Mouse (Mus musculus) kidney, embryonic 15.5 days (tissue): ENCODE measurements around the gene Taf8. TPM values are rescaled to one million over a fixed set of nuclear protein-coding genes. Genes with fewer than 3 reads are reported as not detected.
A peak's percentile ranks its signal among the peaks of the same experiment; 100 is the strongest.

ENCODE experiments used
- ATAC-seq: fragments of 200-750 bp; cut with Nextera tagmentation; replicated peaks from 2 replicates; pipeline ENCODE4 v1.8.0; 2017; ENCODE audit warnings: moderate TSS enrichment; ENCODE audit not compliant: low FRiP score
- H3K27ac ChIP-seq: fragments of 300-500 bp; sonication (generic); 2 replicates; pipeline ENCODE4 v1.5.1; 2015; ENCODE audit warnings: mild to moderate bottlenecking, inconsistent platforms
- H3K27me3 ChIP-seq: fragments of 300-500 bp; sonication (generic); 2 replicates; pipeline ENCODE4 v1.6.1; 2015; ENCODE audit warnings: inconsistent platforms
- H3K36me3 ChIP-seq: fragments of 300-500 bp; sonication (generic); 2 replicates; pipeline ENCODE4 v1.6.1; 2015; ENCODE audit warnings: inconsistent platforms
- H3K4me1 ChIP-seq: fragments of 300-500 bp; sonication (generic); 2 replicates; pipeline ENCODE4 v1.6.1; 2015; ENCODE audit warnings: inconsistent platforms
- H3K4me2 ChIP-seq: fragments of 300-500 bp; sonication (generic); 2 replicates; pipeline ENCODE4 v1.6.1; 2015; ENCODE audit warnings: moderate library complexity, mild to moderate bottlenecking, inconsistent platforms
- H3K4me3 ChIP-seq: fragments of 300-500 bp; sonication (generic); replicated peaks from 2 replicates; pipeline ENCODE4 v1.5.1; 2015; ENCODE audit warnings: mild to moderate bottlenecking, inconsistent platforms
- H3K9ac ChIP-seq: fragments of 300-500 bp; sonication (generic); 2 replicates; pipeline ENCODE4 v1.6.1; 2015; ENCODE audit warnings: mild to moderate bottlenecking, inconsistent platforms
- H3K9me3 ChIP-seq: fragments of 300-500 bp; sonication (generic); replicated peaks from 2 replicates; pipeline ENCODE4 v1.6.1; 2016; ENCODE audit warnings: inconsistent platforms
- WGBS: fragments of 180-500 bp; shearing (Covaris S2); methylation state at CpG from one replicate; pipeline ENCODE4 v1.1.7; 2015; ENCODE audit warnings: mixed read lengths; 5-methylcytosine and 5-hydroxymethylcytosine counted together
- polyA plus RNA-seq: library from polyadenylated mRNA; unstranded; fragments of >200 nt; fragmentation: Nextera tagmentation; extraction: Ambion mirVana; gene quantifications from 2 replicates; pipeline ENCODE4 v1.2.1, GENCODE M21; 2015

The Taf8 gene
- polyA plus RNA-seq, 1 experiment from 2014 or later, result 37.0 TPM

DNA sequence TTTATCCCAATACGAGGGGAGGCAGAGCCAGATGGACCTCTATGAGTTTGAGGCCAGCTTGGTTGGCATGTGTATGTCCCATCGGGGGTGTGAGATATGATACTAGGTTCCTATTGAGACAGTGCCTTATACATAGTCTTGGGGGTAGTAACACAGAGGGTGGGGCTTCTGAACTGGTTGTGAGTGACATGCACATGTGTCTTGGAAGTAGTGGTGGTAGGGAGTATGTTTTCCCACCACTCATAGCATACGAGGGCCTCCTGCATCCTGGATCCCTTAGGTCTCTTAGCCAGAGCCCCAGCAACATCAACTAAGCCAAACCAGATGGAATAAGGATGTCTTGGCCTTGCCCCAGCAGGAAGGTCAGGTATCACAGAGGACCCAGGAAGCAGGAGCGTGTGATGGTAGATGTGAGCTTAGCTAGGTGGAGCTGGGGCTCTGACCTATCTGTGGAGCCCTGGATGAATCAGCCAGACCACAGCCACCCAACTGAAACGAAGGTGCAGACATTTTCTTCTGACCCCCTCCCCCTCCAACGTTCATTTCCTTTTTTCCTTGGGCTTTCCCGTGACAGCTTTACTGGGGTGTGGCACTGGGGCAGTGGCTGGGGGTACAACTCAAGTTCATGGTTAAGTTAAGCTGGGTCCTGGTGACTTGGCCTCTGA, 13.2 kb upstream of the Taf8 start:
- no peak for ATAC-seq
- WGBS, result 73% methylated on average over 7 of the region's 7 CpGs
- H3K27me3 ChIP-seq, result no peaks in the 10 kb centered on the region
- H3K4me3 ChIP-seq, result no peak overlapping the region
- H3K27ac ChIP-seq, result no peak overlapping the region
- no peak overlapping the region for H3K9ac ChIP-seq
- no peak overlapping the region for H3K4me2 ChIP-seq
- H3K9me3 ChIP-seq, result no peaks in the 10 kb centered on the region
- peaks cover 44% of the 10 kb centered on the region for H3K4me1 ChIP-seq
- H3K36me3 ChIP-seq, result no peaks in the 10 kb centered on the region

DNA sequence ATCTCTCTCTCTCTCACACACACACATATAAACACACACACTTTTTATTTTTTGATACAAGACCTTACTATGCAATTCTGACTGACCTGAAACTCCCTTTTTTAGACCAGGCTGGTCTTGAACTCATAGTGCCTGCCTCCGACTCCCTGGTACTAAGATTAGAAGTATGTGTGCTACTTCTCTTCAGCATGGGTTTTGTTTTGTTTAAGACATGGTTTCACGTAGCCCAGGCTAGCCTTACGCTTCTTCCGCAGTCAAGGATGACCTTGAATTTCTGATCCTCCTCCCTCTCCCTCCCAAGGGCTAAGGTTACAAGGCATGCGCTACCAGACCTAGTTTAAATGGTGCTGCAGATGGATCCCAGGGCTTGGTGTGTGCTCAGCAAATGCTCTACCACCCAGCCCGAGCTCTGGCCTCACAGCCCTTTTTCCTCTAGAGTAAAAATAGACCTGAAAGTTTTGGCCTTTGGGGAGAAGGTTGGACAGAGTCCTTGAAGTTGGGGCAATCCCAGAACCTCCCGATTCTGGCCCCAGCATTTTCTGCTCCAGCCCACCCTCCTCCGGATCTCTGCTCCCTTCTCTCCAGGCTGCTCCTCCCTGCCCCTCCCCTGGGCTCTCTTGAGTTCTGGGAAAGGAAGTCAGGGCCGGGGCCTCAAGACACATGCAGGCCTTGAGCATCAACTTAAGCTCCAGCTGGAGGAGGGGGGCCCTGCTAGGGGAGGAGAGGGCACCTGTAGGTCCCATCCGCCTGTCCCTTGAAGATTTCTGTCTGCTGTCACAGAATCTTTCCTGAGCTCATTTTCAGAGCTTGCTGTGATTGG, 11.1 kb upstream of the Taf8 start:
- Histone ChIP-seq H3K9ac (no peak overlapping the region), H3K4me2 (no peak overlapping the region)
- WGBS, result 48% methylated on average over 10 of the region's 10 CpGs

DNA sequence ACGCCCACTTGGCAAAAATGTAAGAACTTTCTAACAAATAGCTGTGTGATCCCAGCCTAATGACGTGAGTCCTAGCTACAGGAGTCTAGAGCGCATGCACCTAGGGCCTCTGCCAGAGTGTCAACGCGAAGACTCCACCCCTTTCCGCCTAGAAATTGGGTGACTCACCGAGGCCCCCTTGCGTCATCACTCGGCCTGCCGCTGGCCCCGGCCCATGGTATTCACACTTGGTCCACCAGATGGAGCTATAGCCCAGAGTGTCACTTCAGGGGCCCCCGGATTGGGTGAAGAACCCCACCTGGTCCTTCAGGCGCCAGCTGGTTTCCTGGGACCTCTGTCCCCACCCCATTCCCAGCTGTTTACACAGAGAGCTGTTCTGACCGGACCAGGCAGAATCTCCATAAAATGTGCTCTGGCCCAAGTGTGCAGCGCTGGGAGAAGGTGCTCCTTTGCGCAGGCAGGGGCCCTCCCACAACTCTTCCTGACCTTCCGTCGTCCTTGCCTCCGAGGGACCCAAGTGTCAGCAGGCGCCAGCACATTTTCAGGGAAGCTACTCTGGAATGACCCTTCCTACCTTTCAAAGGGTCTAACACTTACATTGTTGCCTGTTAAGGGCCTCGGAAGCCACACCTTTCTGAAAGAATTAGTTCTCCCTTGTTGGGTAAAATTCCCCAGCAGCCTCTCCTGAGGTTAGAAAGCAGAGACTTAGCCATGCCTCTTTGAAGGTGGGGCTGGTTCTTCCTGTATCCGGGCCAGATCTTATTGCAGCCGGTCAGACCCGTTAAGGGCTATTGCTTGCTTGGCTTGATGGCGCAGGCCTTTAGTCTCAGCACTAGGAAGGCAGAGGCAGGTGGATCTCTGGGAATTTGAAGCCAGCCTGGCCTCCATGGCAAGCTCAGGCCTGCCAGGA, 9.3 kb upstream of the Taf8 start:
- H3K27me3 ChIP-seq, result no peaks in the 10 kb centered on the region
- H3K4me3 ChIP-seq, result peak overlapping the region; percentile 31
- no peaks in the 10 kb centered on the region for H3K36me3 ChIP-seq
- no peaks in the 10 kb centered on the region for H3K9me3 ChIP-seq
- 8% methylated on average over 25 of the region's 25 CpGs for WGBS
- peak overlapping the region; percentile 94 for H3K27ac ChIP-seq
- ATAC-seq, result peak; percentile 92
- H3K4me2 ChIP-seq, result peak overlapping the region; percentile 62
- H3K4me1 ChIP-seq, result peaks cover 48% of the 10 kb centered on the region
- peak overlapping the region; percentile 32; the same call in 1 of the 2 replicates for H3K9ac ChIP-seq

More for the DNA sequence above, 11.1 kb upstream of the Taf8 start:
- H3K4me1 ChIP-seq, result peaks cover 45% of the 10 kb centered on the region
- peak overlapping the region; percentile 80 for H3K27ac ChIP-seq
- H3K27me3 ChIP-seq, result no peaks in the 10 kb centered on the region
- no peak for ATAC-seq
- no peaks in the 10 kb centered on the region for H3K9me3 ChIP-seq
- no peaks in the 10 kb centered on the region for H3K36me3 ChIP-seq
- no peak overlapping the region for H3K4me3 ChIP-seq

DNA sequence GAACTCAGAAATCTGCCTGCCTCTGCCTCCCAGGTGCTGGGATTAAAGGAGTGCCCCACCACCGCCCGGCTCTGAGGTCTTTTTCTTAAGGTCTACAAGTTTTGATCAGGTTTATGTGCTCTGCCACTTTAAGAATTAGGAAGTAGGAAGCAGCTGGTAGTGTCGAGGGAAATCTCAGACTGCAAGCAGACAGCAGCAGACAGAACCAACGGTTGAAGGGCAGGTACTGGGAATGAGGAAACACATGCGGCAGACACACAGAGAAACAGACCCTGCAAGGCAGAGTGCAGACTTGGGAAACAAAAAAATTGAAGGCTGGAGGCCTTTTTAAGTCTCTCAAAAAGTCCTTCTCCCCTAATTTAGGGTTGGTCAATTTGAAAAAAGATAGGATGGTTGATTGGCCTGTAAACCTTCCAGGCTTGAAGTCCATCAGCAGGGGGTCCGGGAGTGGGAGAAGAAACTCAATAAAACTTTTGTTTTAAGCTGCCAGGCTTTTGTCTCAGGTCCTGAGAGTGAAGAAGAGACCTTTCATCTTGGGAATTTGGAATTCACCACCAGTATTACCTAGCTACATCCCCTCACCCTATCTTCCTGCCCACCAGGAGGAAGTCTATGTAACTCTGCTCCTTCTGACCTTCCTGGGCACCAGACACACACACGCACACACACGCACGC, 7.1 kb upstream of the Taf8 start:
- Histone ChIP-seq H3K4me3 (no peak overlapping the region), H3K4me2 (no peak overlapping the region), H3K27me3 (no peaks in the 10 kb centered on the region), H3K4me1 (peaks cover 68% of the 10 kb centered on the region), H3K27ac (peak overlapping the region; percentile 64), H3K36me3 (no peaks in the 10 kb centered on the region), H3K9me3 (no peaks in the 10 kb centered on the region), H3K9ac (no peak overlapping the region)
- ATAC-seq, result no peak
- 46% methylated on average over 9 of the region's 9 CpGs for WGBS

DNA sequence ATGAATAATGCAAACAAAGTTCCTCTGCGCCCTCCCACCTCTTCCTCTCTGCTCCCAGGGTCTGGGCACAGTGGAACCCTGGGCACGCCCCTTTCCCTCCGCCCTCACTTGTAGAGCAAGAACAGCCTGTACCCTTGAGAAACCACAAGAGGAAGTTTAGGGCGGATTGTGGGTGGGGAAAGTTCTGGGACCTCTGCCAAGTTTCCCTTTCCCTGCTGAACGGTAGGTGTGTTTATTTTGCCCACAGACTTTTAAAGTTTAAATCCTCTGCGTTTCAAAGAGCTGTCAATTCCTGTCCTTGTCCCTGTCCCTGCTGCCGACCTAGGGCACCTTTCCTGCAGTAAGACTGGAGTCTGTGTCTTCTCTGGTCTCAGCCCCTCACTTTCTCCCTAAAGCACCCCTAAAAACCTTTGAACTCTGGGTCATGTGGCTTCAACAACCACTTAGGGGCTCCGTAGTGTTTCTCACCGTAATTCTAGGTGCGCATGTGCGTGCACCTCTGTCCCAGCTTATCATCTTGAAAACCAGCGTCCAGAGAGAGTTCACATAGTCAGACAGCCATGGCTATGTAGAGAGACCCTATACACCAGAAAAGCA, 6.0 kb upstream of the Taf8 start:
- H3K4me1 ChIP-seq, result peaks cover 61% of the 10 kb centered on the region
- 0 out of 2 replicates have a peak overlapping the region, but pooled peaks have one; percentile 5 for H3K9ac ChIP-seq

DNA sequence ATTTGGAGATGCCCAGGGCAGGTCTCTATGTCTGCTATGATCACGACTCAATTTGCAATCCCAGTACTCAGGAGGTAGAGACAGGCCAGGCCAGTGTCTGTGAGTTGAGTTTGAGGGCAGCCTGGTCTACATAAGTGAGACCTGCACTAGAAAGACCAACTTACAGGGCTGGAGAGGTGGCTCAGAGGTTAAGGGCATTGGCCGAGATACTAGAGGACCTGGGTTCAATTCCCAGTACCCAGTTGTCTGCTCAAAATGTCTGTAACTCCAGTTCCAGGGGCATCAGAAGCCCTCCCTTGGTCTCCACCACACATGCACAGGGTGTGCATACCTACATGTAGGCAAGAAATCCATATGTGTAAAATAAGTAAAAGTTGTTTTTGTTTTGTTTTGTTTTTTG, 5.4 kb upstream of the Taf8 start:
- ATAC-seq, result no peak
- Histone ChIP-seq H3K4me1 (peaks cover 57% of the 10 kb centered on the region), H3K36me3 (no peaks in the 10 kb centered on the region), H3K27ac (peak overlapping the region; percentile 88), H3K9ac (no peak overlapping the region), H3K4me2 (peak overlapping the region; percentile 53; the same call in 1 of the 2 replicates), H3K27me3 (no peaks in the 10 kb centered on the region), H3K4me3 (peak overlapping the region; percentile 29; the same call in 1 of the 2 replicates), H3K9me3 (no peaks in the 10 kb centered on the region)
- 82% methylated on average over 2 of the region's 2 CpGs for WGBS

More for the DNA sequence above, 6.0 kb upstream of the Taf8 start:
- Histone ChIP-seq H3K9me3 (no peaks in the 10 kb centered on the region), H3K27ac (peak overlapping the region; percentile 88), H3K27me3 (no peaks in the 10 kb centered on the region), H3K4me2 (peak overlapping the region; percentile 53), H3K4me3 (peak overlapping the region; percentile 29), H3K36me3 (no peaks in the 10 kb centered on the region)
- peak; percentile 64 for ATAC-seq
- WGBS, result 22% methylated on average over 12 of the region's 12 CpGs

DNA sequence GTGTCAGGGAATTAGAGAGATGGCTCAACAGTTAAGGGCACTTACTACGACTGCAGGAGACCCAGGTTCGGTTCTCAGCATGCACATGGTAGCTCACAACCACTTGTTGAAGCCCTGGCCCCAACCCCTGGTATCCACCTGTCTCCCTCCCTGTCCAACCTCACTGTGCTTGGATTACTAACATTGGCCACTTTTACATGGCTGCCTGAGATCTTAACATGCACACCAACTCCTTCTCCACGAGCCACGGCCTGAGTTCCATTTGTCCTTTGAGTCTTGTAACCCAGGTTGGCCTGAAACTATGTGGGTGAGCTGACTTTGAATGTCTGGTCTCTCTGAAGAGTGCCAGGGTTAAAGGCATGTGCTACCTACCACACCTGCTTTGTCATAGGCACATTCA, 4.6 kb upstream of the Taf8 start:
- Histone ChIP-seq H3K27me3 (no peaks in the 10 kb centered on the region), H3K4me1 (peaks cover 54% of the 10 kb centered on the region), H3K36me3 (no peaks in the 10 kb centered on the region), H3K27ac (no peak overlapping the region), H3K4me3 (no peak overlapping the region), H3K9me3 (no peaks in the 10 kb centered on the region), H3K9ac (no peak overlapping the region), H3K4me2 (no peak overlapping the region)
- 89% methylated on average over 4 of the region's 4 CpGs for WGBS
- no peak for ATAC-seq

DNA sequence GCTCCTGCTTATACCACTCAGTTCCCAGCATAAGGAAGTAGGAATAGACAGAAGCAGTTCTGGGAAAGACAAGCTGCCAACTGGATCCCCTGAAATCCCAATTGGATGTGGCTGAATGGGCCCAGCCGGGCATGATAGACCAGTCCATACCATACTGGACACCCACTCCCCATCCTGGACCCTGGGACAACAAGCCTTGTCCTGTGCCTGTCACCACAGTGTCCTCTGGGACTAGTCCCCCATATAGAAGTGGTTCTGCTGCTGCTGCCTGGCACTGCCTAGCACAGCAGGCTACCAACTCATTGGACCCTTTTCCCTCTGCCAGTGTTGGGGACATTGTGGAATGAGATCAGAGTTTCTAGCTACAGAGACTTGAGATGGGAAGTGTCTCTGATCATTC, 4.0 kb upstream of the Taf8 start:
- H3K4me2 ChIP-seq, result no peak overlapping the region
- H3K4me1 ChIP-seq, result peaks cover 54% of the 10 kb centered on the region
- WGBS, result 90% methylated on average over 1 of the region's 1 CpGs
- H3K9ac ChIP-seq, result no peak overlapping the region
- H3K9me3 ChIP-seq, result no peaks in the 10 kb centered on the region
- H3K27ac ChIP-seq, result no peak overlapping the region
- no peak for ATAC-seq
- no peaks in the 10 kb centered on the region for H3K36me3 ChIP-seq
- H3K27me3 ChIP-seq, result no peaks in the 10 kb centered on the region
- H3K4me3 ChIP-seq, result no peak overlapping the region

DNA sequence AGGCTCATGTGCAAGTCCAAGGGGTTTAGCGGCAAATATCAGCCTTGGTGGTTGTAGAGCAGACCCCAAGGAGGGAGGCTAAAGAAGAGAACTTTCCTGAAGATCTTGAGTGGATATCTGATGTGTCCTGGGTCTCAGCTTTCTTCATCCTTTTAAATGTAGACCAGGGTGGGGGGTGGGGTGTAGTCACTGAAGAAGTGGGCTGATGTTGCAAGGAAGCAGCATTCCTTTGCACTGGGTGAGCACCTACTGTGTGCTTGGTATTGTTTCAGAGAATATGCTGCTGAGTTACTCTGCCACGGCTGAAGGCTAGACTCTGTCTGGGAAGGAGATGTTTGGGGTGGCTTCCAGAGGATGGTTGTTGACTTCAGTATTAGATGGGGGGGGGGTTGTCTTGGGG, 3.5 kb upstream of the Taf8 start:
- Histone ChIP-seq H3K4me3 (peak overlapping the region; percentile 50), H3K4me1 (peaks cover 54% of the 10 kb centered on the region), H3K4me2 (peak overlapping the region; percentile 80), H3K36me3 (peaks cover 4% of the 10 kb centered on the region), H3K9me3 (no peaks in the 10 kb centered on the region), H3K9ac (peak overlapping the region; percentile 53), H3K27me3 (no peaks in the 10 kb centered on the region), H3K27ac (peak overlapping the region; percentile 76; the same call in 1 of the 2 replicates)
- 69% methylated on average over 2 of the region's 2 CpGs for WGBS
- ATAC-seq, result no peak

DNA sequence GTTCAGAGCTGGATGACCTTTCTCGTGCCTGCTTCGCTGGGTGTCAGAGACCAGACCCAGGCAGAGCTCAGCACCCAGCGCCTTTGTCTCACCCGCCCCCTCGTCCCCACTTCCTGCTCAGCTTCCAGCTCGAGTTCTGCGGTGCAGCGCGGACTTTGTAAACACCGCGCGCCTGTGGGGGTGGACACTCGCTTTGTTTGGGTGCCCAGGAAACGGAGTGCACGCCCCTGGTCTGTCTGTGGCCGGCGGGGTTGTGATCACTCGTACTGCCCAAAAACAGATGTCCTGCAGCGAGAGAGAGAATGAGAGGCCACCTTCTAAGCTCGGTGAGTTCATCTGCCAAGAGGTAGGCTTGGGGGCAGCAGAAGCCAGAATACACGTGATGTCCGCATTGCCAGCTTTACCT, 2.9 kb upstream of the Taf8 start, which contains the start of gene Ccnd3:
Gene Ccnd3 (plus strand): TSS at position 111 of the 406 bp plus-strand sequence.
- 0 out of 2 replicates have a peak, but pooled peaks have one; percentile 7 for ATAC-seq
- Histone ChIP-seq H3K36me3 (peaks cover 11% of the 10 kb centered on the region), H3K4me2 (peak within 1 kb of the TSS; percentile 80), H3K9me3 (no peaks in the 10 kb centered on the region), H3K4me1 (peaks cover 51% of the 10 kb centered on the region), H3K9ac (peak within 1 kb of the TSS; percentile 53), H3K27ac (peak within 1 kb of the TSS; percentile 76), H3K4me3 (peak within 1 kb of the TSS; percentile 50), H3K27me3 (no peaks in the 10 kb centered on the region)
- 1% methylated on average over 22 of the region's 22 CpGs for WGBS

DNA sequence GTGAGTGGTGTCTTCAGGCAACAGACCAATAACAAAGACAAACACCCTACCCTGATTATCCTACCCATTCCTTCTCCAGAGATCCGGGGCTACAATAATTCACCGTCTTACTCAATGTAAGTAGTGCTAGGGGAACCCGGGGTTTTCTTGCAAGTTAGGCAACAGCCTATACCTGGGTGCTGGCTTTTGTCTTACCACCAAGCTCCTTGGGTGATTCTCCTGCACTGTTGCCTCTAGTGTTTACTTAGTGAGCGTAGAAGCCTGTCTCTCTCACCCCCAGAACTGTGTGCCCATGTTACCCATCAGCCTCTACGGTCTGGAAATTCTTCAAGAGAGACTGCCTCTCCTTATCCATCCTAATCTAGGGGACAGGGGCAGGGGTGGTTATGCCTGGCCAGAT, 2.1 kb upstream of the Taf8 start:
- Histone ChIP-seq H3K9me3 (no peaks in the 10 kb centered on the region), H3K27me3 (no peaks in the 10 kb centered on the region), H3K9ac (peak overlapping the region; percentile 53), H3K36me3 (peaks cover 15% of the 10 kb centered on the region), H3K4me3 (peak overlapping the region; percentile 50; the same call in 1 of the 2 replicates), H3K4me2 (peak overlapping the region; percentile 80), H3K4me1 (peaks cover 51% of the 10 kb centered on the region), H3K27ac (peak overlapping the region; percentile 76)
- 72% methylated on average over 5 of the region's 5 CpGs for WGBS
- ATAC-seq, result no peak
